Mouse (Mus musculus): Measurements from ENCODE around the gene Olfr1241.

Gene Olfr1241

GRCm38 (mm10) chr2:89487026-89487425, at the start of gene Olfr1241:
TSS of gene Olfr1241 (minus strand) at chr2:89487126.
- no peak for DNase-seq (ENCODE audit: low spot score in 2 of 2)

- DNase-seq (ENCODE audit: low spot score in 2 of 2), result no peak
Measured at GRCm38 (mm10) chr2:89531387-89531786, 44.5 kb upstream of the Olfr1241 start, which contains the start of gene Olfr1243. TSS of gene Olfr1243 (minus strand) at chr2:89531487.

DNA sequence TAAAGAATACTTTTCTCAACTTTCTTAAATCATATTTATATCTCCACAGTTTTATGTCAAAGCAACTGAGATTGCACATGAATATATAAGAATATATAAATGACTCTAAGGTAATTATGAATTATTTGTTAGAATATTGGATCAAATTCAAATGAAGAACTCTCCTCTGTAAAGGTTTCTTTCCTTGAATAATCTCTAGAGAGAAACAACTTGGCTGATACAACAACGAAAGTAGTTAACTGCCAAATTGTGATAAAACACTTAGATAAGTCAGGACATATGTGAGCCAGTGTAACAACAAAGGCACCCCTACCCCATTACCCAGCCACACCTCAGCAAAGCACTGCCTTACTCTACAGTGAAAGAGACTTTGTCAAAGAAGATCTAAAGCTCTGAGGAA, 11.3 kb upstream of the Olfr1241 start, which contains the start of gene Olfr1242:
Gene Olfr1242, minus strand, starts transcription at position 101 of the 400 bp plus-strand sequence.
- no peak for DNase-seq (ENCODE audit: low spot score in 2 of 2)

DNA sequence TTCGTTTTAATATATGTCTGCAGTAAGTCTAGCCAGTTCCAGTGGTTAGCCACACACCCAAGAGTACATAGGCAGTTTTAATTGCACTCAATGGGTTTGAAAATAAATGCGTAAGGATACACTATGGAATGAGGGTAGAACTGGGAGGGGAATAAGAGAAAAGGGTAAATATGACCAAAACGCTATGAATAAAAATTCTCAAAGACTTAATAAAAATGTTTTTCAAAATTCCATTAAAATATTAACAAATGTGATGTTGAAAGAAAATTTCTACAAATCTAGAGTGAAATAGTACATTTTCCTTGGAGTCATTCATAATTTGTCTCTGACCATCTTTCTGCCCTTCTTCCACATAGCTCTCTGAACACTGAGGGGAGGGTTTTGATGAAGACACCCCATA, 44.0 kb downstream of the Olfr1241 start, which contains the start of gene Olfr1240:
Gene Olfr1240, minus strand, starts transcription at position 101 of the 400 bp plus-strand sequence.
- DNase-seq (ENCODE audit: low spot score in 2 of 2), result no peak

All from right cerebral cortex, postnatal 10 days (tissue).